ENCODE assay signal across 1 mouse cellular context in genomic region chr8:72589286-72589685, GRCm38 (mm10).
A peak's percentile ranks its signal among the peaks of the same experiment; 100 is the strongest.
TF ChIP-seq lines count a peak whose summit lies in the region.

No protein-coding gene starts in this region.

TF ChIP-seq in myocyte, 11 proteins besides CTCF, POLR2A, EP300 and RAD21 (continued from another document):
- peak in 1 of 3 experiments; percentile 2 for TF ChIP-seq MYOG (IDR thresholded peaks at IDR 0.05; ENCODE audit: control insufficient read depth in 1 of 3, insufficient read depth in 1 of 3, insufficient read length in 2 of 3, low read depth in 2 of 3)
